Comparison of ENCODE assay signal across 9 mouse cellular contexts in genomic region chr2:157559858-157560257, GRCm38 (mm10). TPM values are rescaled to one million over a fixed set of nuclear protein-coding genes. Genes with fewer than 3 reads are reported as not detected.
DNase-seq lines count a peak whose midpoint lies in the region; ATAC-seq and TF ChIP-seq lines count a peak whose summit lies in the region.
"Had no signal": no experiment of that assay in that cellular context is flagged by ENCODE, and none has a peak within 500 bp of the region (broad histone marks: within the 10 kb centered on the region; RNA-seq: fewer than 3 reads in every experiment).

TSS of gene Nnat (plus strand) at chr2:157560078.

- H3K36me3 ChIP-seq in thymus, adult 2 months (ENCODE audit: control insufficient read depth, insufficient read depth, low read length), result no peaks in the 10 kb centered on the region
- H3K36me3 ChIP-seq in midbrain, postnatal 0 days (ENCODE audit: insufficient read depth, low read length), result peaks cover 16% of the 10 kb centered on the region

- TF ChIP-seq CTCF in thymus, adult 2 months (IDR thresholded peaks at IDR 0.05; ENCODE audit: borderline replicate concordance, control insufficient read depth, extremely low read depth, insufficient read depth, low read length, poor library complexity), result no peak
- TF ChIP-seq CTCF in midbrain, postnatal 0 days (IDR thresholded peaks at IDR 0.05), result no peak

- WGBS in thymus, adult 2 months, result 54% methylated on average over 27 of the region's 27 CpGs
- WGBS in midbrain, postnatal 0 days, result 51% methylated on average over 27 of the region's 27 CpGs

- H3K27ac ChIP-seq in thymus, adult 2 months (ENCODE audit: control insufficient read depth, insufficient read depth, low read length), result no peak within 1 kb of the TSS
- H3K27ac ChIP-seq in midbrain, postnatal 0 days (ENCODE audit: low read depth, low read length), result peak within 1 kb of the TSS; percentile 88

- peak; percentile 64 for ATAC-seq in midbrain, postnatal 0 days (ENCODE audit: low FRiP score)

- intact Hi-C loops in left cerebral cortex, postnatal 36 days (cut with DNase I), result no loop called here

- no peak within 1 kb of the TSS for H3K4me3 ChIP-seq in thymus, adult 2 months (ENCODE audit: control insufficient read depth, insufficient read depth, low read length)
- H3K4me3 ChIP-seq in midbrain, postnatal 0 days (ENCODE audit: low read depth, low read length), result peak within 1 kb of the TSS; percentile 49

- 0 out of 2 replicates have a peak, but pooled peaks cover 6% of the 10 kb centered on the region for H3K9me3 ChIP-seq in midbrain, postnatal 0 days (ENCODE audit: low read length)

- H3K27me3 ChIP-seq in thymus, adult 2 months (ENCODE audit: control insufficient read depth, insufficient read depth, low read length), result no peaks in the 10 kb centered on the region; the same call in 1 of the 2 replicates
- H3K27me3 ChIP-seq in midbrain, postnatal 0 days (ENCODE audit: insufficient read depth, low read length), result no peaks in the 10 kb centered on the region

- H3K9ac ChIP-seq in midbrain, postnatal 0 days (replicated peaks; ENCODE audit: low read length, poor library complexity, severe bottlenecking), result peak within 1 kb of the TSS; percentile 82

- peak within 1 kb of the TSS; percentile 61 for H3K4me2 ChIP-seq in midbrain, postnatal 0 days (ENCODE audit: low read depth, low read length, poor library complexity, severe bottlenecking)

- 0 out of 2 replicates have a peak, but pooled peaks cover 6% of the 10 kb centered on the region for H3K4me1 ChIP-seq in thymus, adult 2 months (replicated peaks; ENCODE audit: control insufficient read depth, insufficient read depth, low read length)
- peaks cover 8% of the 10 kb centered on the region; the same call in 1 of the 2 replicates for H3K4me1 ChIP-seq in midbrain, postnatal 0 days (ENCODE audit: insufficient read depth, low read length)

- TF ChIP-seq POLR2A in thymus, adult 2 months (IDR thresholded peaks at IDR 0.05; ENCODE audit: control insufficient read depth, extremely low read depth, insufficient read depth, low read length, poor library complexity), result no peak

- DNase-seq in cerebellum, adult 11 months, result peak; percentile 38
- DNase-seq in cerebellum, adult 8-10 months, result no peak
- no peak for DNase-seq in thymus, adult 2 months
- no peak for DNase-seq in thymus, postnatal 0 days (ENCODE audit: low spot score)
- peak; percentile 54 to 61 for DNase-seq in frontal cortex, postnatal 14 days (ENCODE audit: low spot score in 2 of 2)
- peak in 1 of 2 experiments; percentile 46 for DNase-seq in left cerebral cortex, postnatal 36 days (ENCODE audit: low spot score in 2 of 2)
- DNase-seq in midbrain, postnatal 0 days (ENCODE audit: low spot score), result peak; percentile 94
- no peak for DNase-seq in T-cell, adult 2 months (ENCODE audit: low spot score)

RNA-seq across cellular contexts. Expression of gene Nnat, which starts in this region (rescaled TPM):
- 2.5 and 17.0 TPM in 2 replicates for polyA plus RNA-seq in thymus, adult 2 months (2012; rRNA removed)
- polyA plus RNA-seq in thymus, postnatal 0 days (2015; fragmentation: Nextera tagmentation; extraction: Ambion mirVana), result 4.4 TPM in 2 replicates
- 100 to 1,000 TPM; 188 to 255 TPM for total RNA-seq in left cerebral cortex, postnatal 36 days (2021)
- total RNA-seq in midbrain, postnatal 0 days (2014; rRNA removed), result 7,900 and 8,478 TPM in 2 replicates
- 8,374 and 8,478 TPM in 2 replicates for polyA plus RNA-seq in midbrain, postnatal 0 days (2015; fragmentation: Nextera tagmentation; extraction: Ambion mirVana)
- total RNA-seq: hematopoietic stem cell, adult 5-6 weeks had no signal

Comparison
In these comparisons a context has a peak if more than half of its experiments do, and no peak if none do; other contexts are left out.
1. RNA of gene Nnat (total RNA-seq): 7,900 to 8,478 TPM in midbrain, postnatal 0 days; 188 to 255 TPM in left cerebral cortex, postnatal 36 days; every median in the first group is over 10 times any median in the second.
2. RNA of gene Nnat (polyA plus RNA-seq): 8,374 to 8,478 TPM in midbrain, postnatal 0 days; 2.5 to 17.0 TPM in thymus, adult 2 months and 4.4 TPM in thymus, postnatal 0 days; every median in the first group is over 100 times any median in the second.
3. DNase-seq: peak in cerebellum, adult 11 months (single experiment), frontal cortex, postnatal 14 days (2 of 2) and midbrain, postnatal 0 days (single experiment); none in cerebellum, adult 8-10 months (single experiment), thymus, adult 2 months (single experiment), thymus, postnatal 0 days (single experiment) and T-cell, adult 2 months (single experiment).